Mouse (Mus musculus) thymus, postnatal 4 days (tissue): ENCODE measurements around the gene Tex2.

Source experiments
- DNase-seq: peaks from one replicate; pipeline ENCODE4 v3.0.0; 2021

Tex2 gene

DNA sequence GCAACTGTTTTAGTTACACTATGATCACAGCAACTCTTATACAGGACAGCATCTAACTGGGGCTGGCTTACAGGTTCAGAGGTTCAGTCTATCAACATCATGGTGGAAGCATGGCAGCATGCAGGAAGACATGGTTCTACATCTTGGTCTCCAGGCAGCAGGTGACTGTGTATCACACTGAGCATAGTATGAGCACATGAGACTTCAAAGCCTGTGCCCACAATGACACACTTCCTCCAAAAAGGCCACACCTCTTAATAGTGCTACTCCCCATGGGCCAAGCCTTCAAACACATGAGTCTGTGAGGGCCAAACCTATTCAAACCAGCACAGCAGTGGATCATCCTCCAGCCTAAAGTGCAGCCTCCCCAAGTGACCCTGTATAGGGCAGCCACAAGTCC lies 70.8 kb downstream of the Tex2 start:
- DNase-seq: no peak

DNA sequence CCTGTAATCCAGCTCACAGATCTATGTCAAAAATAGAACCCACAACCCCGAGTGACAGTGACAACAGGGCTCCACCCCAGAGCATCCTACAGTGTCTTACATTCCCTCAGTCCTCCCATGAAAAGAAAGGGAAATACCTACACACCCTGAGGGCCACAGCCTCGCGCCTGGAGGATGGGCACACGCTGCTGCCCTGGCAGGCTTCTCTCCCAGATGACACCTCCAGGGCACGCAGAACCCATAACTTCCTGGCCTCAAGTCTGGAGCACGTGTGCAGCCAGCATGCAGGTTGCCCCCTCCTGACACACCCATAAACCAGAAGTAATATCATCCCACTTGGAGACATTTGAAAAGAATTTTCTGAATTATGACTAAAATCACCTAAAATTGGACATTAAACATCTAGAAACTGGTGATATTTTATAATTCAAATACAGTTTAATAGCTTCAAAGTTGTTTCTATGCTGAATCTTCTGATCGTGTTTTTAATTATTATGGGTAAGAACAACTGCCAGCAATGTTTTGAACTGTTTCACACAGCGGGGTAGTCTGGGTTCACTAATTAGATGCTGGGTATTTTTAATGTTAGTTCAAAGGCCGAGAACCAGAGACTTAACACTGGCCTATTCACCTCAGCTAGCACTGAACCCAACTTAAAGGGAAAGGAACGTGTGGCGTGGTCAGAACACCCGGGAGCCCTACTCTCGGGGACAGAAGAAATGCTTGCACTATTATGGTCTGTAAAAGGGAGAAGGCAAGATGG lies 72.5 kb downstream of the Tex2 start:
- DNase-seq: peak; percentile 50

DNA sequence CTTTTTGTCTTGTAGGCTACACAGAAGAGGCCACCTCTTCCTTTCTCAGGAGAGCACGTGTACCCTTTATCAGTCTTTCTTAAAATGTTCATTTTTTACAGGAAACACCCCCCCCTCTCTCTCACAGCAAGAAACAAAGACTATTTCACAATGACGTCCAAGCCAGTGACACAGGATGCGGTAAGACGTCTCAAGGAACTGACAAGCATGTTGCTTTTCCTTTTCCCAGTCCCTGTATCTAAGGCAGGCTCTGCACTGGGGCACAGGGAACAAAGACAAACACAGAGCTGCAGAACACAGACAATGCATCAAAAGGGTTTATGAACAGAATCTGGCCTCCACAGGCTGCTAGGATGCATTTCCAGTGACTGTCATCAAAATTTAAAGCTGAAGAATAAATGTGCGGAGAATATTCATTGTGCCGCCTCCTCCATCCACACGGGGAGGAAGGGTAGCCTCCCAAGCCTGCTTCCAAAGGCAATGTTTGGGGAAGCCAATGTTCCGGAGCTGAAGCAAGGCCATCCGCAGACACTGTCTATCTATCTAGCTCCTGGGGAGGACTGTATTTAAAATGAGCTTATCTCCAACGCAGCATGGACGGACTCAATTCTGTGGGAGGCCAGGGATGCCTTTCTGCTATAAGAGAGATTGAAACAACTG lies 76.8 kb downstream of the Tex2 start:
- DNase-seq: peak; percentile 54

- peak; percentile 49 for DNase-seq
Measured at GRCm38 (mm10) chr11:106535660-106536252, 77.5 kb downstream of the Tex2 start.

DNA sequence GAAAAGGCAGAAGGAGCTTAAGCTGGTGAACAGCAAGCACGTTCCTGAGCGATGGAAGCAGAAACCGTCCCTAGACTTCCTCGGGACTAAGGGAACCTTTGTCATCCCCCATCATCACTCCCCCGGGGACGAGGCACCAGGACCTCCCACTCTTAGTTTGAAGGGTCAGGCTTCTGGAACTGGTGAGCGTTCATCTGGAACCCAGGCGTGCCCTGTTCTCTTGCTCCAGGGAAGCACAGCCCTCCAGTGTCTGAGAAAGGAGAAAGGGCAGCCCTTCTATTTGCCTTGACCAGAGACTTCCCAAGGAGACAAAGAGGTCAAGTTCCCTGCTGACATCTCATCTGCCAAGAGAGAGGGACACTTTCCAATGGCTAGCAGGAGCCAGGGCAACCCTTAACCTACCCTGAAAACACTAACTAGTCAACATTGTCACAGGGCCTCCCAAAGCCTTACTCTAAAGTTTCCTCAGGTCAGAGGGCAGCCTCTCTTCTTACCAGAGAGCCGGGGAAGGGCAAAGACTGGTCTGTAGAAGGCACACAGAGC lies 80.9 kb downstream of the Tex2 start:
- no peak for DNase-seq

DNA sequence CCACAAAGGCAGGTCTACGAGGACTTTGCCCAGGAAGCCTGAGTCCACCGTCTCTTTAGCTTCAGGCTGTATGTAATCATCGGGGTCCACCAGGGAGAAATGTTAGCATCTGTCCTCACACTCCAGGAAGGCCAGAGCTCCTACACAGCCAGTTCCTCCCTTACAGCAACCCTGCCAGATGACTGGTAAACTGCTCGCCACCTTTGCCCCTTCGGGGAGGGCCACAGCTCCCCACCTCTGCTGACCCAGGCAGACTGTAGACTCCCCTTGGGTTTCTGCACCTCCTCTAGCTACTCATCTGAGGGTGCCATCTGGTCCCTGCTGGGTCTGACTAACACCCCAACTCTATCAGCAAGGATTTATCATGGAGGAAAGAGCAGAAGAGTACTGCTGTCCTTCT lies 83.4 kb downstream of the Tex2 start:
- no peak for DNase-seq

DNA sequence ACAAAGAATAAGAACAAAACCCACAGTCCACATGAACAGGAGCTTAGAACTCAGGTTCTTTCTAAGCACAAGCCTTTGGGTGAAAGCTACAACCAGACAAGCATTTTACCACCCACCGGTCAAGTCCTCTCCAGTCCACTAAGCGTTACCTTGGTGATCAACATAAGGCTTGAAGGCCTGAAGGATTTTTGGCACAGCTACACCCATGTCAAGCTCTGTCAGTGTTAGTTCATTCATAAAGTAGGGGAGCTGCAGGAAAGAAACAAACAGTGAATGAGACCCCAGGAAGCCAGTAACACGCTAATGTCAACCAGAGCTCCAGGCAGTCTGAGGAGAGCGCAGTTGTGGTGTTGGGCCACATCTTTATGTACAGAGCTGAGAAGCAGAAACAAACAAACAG lies 84.1 kb downstream of the Tex2 start:
- no peak for DNase-seq

DNA sequence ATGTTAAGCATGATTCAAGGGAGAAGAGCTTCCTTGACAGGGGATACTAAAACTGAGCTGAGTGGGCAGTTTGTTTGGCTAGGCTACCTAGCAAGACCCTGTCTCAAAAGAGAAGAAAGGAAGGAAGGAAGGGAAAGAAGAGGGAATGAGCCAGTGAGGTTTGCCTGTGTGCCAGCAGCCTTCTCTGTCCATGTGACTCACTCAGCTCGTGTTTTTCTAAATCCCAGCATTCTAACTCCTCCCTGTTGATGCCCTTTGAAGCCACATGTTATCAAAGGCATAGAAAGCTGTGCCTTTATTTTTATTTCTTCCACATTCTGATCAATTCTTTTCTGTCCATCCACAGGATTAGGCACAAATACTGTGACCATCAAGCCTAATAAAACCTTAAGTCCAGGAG lies 85.3 kb downstream of the Tex2 start:
- DNase-seq: no peak

- DNase-seq: no peak
Measured at GRCm38 (mm10) chr11:106527147-106527821, 85.9 kb downstream of the Tex2 start.

GRCm38 (mm10) chr11:106522538-106522937 lies 90.7 kb downstream of the Tex2 start:
- peak; percentile 69 for DNase-seq

- no peak for DNase-seq
Measured at GRCm38 (mm10) chr11:106521612-106522011, 91.6 kb downstream of the Tex2 start.

- no peak for DNase-seq
Measured at GRCm38 (mm10) chr11:106520404-106520803, 92.8 kb downstream of the Tex2 start.

DNA sequence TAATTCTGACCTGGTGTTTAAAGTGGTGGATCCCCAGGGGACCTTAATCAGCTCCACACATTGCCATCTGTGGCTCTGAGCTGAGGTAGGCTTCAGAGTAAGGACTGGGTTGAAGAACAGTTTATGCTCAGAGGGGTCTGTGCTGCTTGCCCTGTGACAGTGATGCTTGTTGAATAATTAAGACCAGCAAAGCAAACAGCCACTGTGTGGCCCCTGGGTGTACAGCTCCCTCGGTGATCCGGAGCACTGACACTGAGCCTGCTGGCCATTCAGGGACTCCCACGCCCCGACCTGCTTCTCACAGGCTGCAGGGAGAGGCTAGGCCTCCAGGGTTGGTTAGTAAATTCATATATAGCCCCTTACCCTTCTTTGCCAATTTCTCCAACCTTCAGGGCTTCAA lies 93.7 kb downstream of the Tex2 start:
- no peak for DNase-seq

GRCm38 (mm10) chr11:106518391-106518790 lies 94.8 kb downstream of the Tex2 start:
- DNase-seq: no peak

GRCm38 (mm10) chr11:106515079-106515745 lies 98.0 kb downstream of the Tex2 start:
- peak; percentile 55 for DNase-seq

DNA sequence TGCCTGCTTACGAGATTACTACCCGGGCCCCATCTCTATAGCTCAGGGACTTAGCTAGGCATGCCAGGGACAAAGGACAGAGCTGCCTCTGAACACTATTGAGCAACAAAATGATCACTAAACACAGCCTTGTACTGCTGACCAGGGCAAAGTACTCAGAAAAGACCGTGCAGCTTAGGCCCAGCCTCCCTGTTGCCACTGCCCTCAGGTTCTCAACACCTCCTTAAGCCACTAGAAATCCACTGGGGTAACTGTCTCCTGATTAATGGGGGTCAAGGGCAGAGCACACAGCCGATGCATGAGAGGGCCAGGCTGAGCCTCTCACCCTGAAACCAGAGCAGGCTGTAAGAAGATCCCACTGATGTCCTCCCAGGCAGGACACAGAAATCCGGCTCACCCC lies 98.8 kb downstream of the Tex2 start:
- DNase-seq: no peak

GRCm38 (mm10) chr11:106513166-106513565 lies 100.1 kb downstream of the Tex2 start:
- DNase-seq: peak; percentile 85

- no peak for DNase-seq
Measured at GRCm38 (mm10) chr11:106512006-106512390, 101.2 kb downstream of the Tex2 start.

DNA sequence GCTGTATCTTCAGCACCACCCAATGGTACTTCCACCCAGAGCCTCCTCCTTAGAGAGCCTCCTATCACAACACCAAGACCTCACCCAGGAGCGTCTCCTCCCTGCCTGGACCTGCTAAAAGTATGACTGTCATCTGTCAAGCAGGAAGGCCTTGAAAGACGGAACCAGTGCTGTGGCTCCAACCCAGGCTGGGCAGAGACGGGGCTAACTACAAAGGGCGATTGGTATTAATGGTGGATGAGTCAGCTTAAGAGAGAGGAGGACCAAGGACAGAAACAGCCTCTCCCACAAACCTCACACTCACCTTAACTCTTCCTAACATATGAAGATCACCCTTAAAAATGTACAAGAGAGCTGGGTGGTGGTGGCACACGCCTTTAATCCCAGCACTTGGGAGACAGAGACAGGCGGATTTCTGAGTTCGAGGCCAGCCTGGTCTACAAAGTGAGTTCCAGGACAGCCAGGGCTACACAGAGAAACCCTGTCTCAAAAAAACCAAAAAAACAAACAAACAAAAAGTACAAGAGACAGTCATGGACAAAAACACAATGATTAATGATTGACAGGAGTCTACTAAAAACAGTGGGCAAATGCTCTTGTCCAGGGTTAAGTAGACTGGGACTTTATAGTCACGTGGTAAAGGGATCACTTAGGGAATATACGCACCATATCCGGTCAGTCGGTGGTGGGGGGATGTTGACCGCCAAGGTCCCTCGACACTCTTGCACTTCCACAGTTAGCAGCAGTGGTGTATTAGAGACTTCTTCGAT lies 101.8 kb downstream of the Tex2 start:
- no peak for DNase-seq

DNA sequence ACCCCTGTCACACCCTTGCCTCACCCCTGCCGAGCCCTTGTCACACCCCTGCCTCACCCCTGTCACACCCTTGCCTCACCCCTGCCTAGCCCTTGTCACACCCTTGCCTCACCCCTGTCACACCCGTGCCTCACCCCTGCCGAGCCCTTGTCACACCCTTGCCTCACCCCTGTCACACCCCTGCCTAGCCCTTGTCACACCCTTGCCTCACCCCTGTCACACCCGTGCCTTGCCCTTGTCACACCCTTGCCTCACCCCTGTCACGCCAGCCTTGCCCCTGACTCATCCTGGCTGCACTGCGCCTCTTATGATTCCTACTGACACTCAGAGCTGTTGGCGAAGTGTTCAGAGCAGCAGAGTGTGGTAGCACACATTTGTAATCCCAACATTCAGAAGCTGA lies 105.6 kb downstream of the Tex2 start:
- no peak for DNase-seq

GRCm38 (mm10) chr11:106506211-106506610 lies 107.0 kb downstream of the Tex2 start:
- no peak for DNase-seq

- no peak for DNase-seq
Measured at GRCm38 (mm10) chr11:106504129-106504528, 109.1 kb downstream of the Tex2 start.
